Mouse (Mus musculus): ENCODE results near the gene Cldn7. TPM values are rescaled to one million over a fixed set of nuclear protein-coding genes. Genes with fewer than 3 reads are reported as not detected.
"Not testable (repeated sequence)": the region's sequence is repeated elsewhere in the genome, so short reads cannot be mapped to it uniquely, and the experiment has no call there.

Gene Cldn7
- polyA plus RNA-seq, 1 experiment from 2014 or later = 0.32 TPM

- 1% methylated on average over 49 of the region's 65 CpGs for WGBS
- H3K4me2 ChIP-seq (replicated peaks) = peak overlapping the region; percentile 97
- no peaks in the 10 kb centered on the region for H3K9me3 ChIP-seq (ENCODE audit: control insufficient read depth, low read length)
- H3K4me1 ChIP-seq (replicated peaks; ENCODE audit: control insufficient read depth, insufficient read depth, low read length) = peaks cover 22% of the 10 kb centered on the region
- peaks cover 39% of the 10 kb centered on the region for H3K36me3 ChIP-seq (replicated peaks; ENCODE audit: control insufficient read depth, insufficient read depth)
- H3K27ac ChIP-seq = peak overlapping the region; percentile 94
- H3K4me3 ChIP-seq (replicated peaks; ENCODE audit: low read length) = peak overlapping the region; percentile 93
- no peak; the same call in none of the 2 replicates for ATAC-seq (ENCODE audit: low FRiP score)
- H3K9ac ChIP-seq = peak overlapping the region; percentile 92
- no peak for DNase-seq (ENCODE audit: low spot score)
- H3K27me3 ChIP-seq (ENCODE audit: control insufficient read depth, insufficient read depth, low read length) = no peaks in the 10 kb centered on the region
These were observed 44.1 kb upstream of the Cldn7 start for GRCm38 (mm10) chr11:69920266-69921031.

- ATAC-seq (ENCODE audit: low FRiP score) (peak; percentile 96), DNase-seq (ENCODE audit: low spot score) (peak; percentile 100)
- Histone ChIP-seq H3K27me3 (ENCODE audit: control insufficient read depth, insufficient read depth, low read length) (no peaks in the 10 kb centered on the region), H3K36me3 (replicated peaks; ENCODE audit: control insufficient read depth, insufficient read depth) (peaks cover 30% of the 10 kb centered on the region), H3K27ac (peak within 1 kb of the TSS; percentile 94), H3K4me2 (replicated peaks) (peak within 1 kb of the TSS; percentile 97), H3K9me3 (ENCODE audit: control insufficient read depth, low read length) (no peaks in the 10 kb centered on the region), H3K4me3 (replicated peaks; ENCODE audit: low read length) (peak within 1 kb of the TSS; percentile 93), H3K9ac (peak within 1 kb of the TSS; percentile 92), H3K4me1 (replicated peaks; ENCODE audit: control insufficient read depth, insufficient read depth, low read length) (peaks cover 22% of the 10 kb centered on the region)
- WGBS = under 1% methylated on average over 69 of the region's 78 CpGs
These were observed 43.2 kb upstream of the Cldn7 start, which contains the start of gene Eif5a for GRCm38 (mm10) chr11:69921114-69922011. Gene Eif5a, minus strand, starts transcription at chr11:69921958.

GRCm38 (mm10) chr11:69922012-69922756 lies 42.4 kb upstream of the Cldn7 start:
- ATAC-seq (ENCODE audit: low FRiP score) = no peak

GRCm38 (mm10) chr11:69922796-69923195 lies 41.8 kb upstream of the Cldn7 start:
- H3K4me2 ChIP-seq (replicated peaks) = peak overlapping the region; percentile 68; the same call in 1 of the 2 replicates
- WGBS = 68% methylated on average over 3 of the region's 3 CpGs
- peak overlapping the region; percentile 62; the same call in 1 of the 2 replicates for H3K9ac ChIP-seq
- H3K9me3 ChIP-seq (ENCODE audit: control insufficient read depth, low read length) = no peaks in the 10 kb centered on the region
- DNase-seq (ENCODE audit: low spot score) = no peak
- no peaks in the 10 kb centered on the region for H3K27me3 ChIP-seq (ENCODE audit: control insufficient read depth, insufficient read depth, low read length)
- H3K27ac ChIP-seq = no peak overlapping the region
- ATAC-seq (ENCODE audit: low FRiP score) = no peak
- peaks cover 16% of the 10 kb centered on the region for H3K36me3 ChIP-seq (replicated peaks; ENCODE audit: control insufficient read depth, insufficient read depth)
- H3K4me1 ChIP-seq (replicated peaks; ENCODE audit: control insufficient read depth, insufficient read depth, low read length) = peaks cover 22% of the 10 kb centered on the region
- no peak overlapping the region for H3K4me3 ChIP-seq (replicated peaks; ENCODE audit: low read length)

More at GRCm38 (mm10) chr11:69922012-69922756, 42.4 kb upstream of the Cldn7 start:
- Histone ChIP-seq H3K4me1 (replicated peaks; ENCODE audit: control insufficient read depth, insufficient read depth, low read length) (peaks cover 22% of the 10 kb centered on the region), H3K27me3 (ENCODE audit: control insufficient read depth, insufficient read depth, low read length) (no peaks in the 10 kb centered on the region), H3K4me2 (replicated peaks) (peak overlapping the region; percentile 68), H3K9me3 (ENCODE audit: control insufficient read depth, low read length) (no peaks in the 10 kb centered on the region), H3K27ac (peak overlapping the region; percentile 92), H3K4me3 (replicated peaks; ENCODE audit: low read length) (peak overlapping the region; percentile 93), H3K36me3 (replicated peaks; ENCODE audit: control insufficient read depth, insufficient read depth) (peaks cover 22% of the 10 kb centered on the region), H3K9ac (peak overlapping the region; percentile 62)
- DNase-seq (ENCODE audit: low spot score) = no peak
- WGBS = 4% methylated on average over 12 of the region's 12 CpGs

GRCm38 (mm10) chr11:69927501-69927900 lies 37.1 kb upstream of the Cldn7 start:
- H3K9me3 ChIP-seq (ENCODE audit: control insufficient read depth, low read length) = no peaks in the 10 kb centered on the region
- DNase-seq (ENCODE audit: low spot score) = no peak
- H3K36me3 ChIP-seq (replicated peaks; ENCODE audit: control insufficient read depth, insufficient read depth) = no peaks in the 10 kb centered on the region
- no peak for ATAC-seq (ENCODE audit: low FRiP score)
- 96% methylated on average over 2 of the region's 2 CpGs for WGBS
- H3K27ac ChIP-seq = no peak overlapping the region
- H3K4me3 ChIP-seq (replicated peaks; ENCODE audit: low read length) = no peak overlapping the region
- no peak overlapping the region for H3K4me2 ChIP-seq (replicated peaks)
- H3K27me3 ChIP-seq (ENCODE audit: control insufficient read depth, insufficient read depth, low read length) = no peaks in the 10 kb centered on the region
- H3K9ac ChIP-seq = no peak overlapping the region
- peaks cover 3% of the 10 kb centered on the region; the same call in 1 of the 2 replicates for H3K4me1 ChIP-seq (replicated peaks; ENCODE audit: control insufficient read depth, insufficient read depth, low read length)

GRCm38 (mm10) chr11:69929712-69930111 lies 34.9 kb upstream of the Cldn7 start:
- H3K4me3 ChIP-seq (replicated peaks; ENCODE audit: low read length) = no peak overlapping the region
- no peaks in the 10 kb centered on the region for H3K36me3 ChIP-seq (replicated peaks; ENCODE audit: control insufficient read depth, insufficient read depth)
- H3K9ac ChIP-seq = no peak overlapping the region
- DNase-seq (ENCODE audit: low spot score) = no peak
- 83% methylated on average over 4 of the region's 4 CpGs for WGBS
- peaks cover 4% of the 10 kb centered on the region; the same call in 1 of the 2 replicates for H3K27me3 ChIP-seq (ENCODE audit: control insufficient read depth, insufficient read depth, low read length)
- no peaks in the 10 kb centered on the region for H3K9me3 ChIP-seq (ENCODE audit: control insufficient read depth, low read length)
- H3K4me1 ChIP-seq (replicated peaks; ENCODE audit: control insufficient read depth, insufficient read depth, low read length) = no peaks in the 10 kb centered on the region
- H3K27ac ChIP-seq = no peak overlapping the region
- no peak overlapping the region for H3K4me2 ChIP-seq (replicated peaks)
- no peak for ATAC-seq (ENCODE audit: low FRiP score)

GRCm38 (mm10) chr11:69930176-69930575 lies 34.4 kb upstream of the Cldn7 start:
- not testable (repeated sequence) for ATAC-seq (ENCODE audit: low FRiP score); H3K9me3 ChIP-seq (ENCODE audit: control insufficient read depth, low read length); H3K27ac ChIP-seq; H3K36me3 ChIP-seq (replicated peaks; ENCODE audit: control insufficient read depth, insufficient read depth); H3K27me3 ChIP-seq (ENCODE audit: control insufficient read depth, insufficient read depth, low read length); H3K4me3 ChIP-seq (replicated peaks; ENCODE audit: low read length); H3K9ac ChIP-seq; H3K4me1 ChIP-seq (replicated peaks; ENCODE audit: control insufficient read depth, insufficient read depth, low read length); H3K4me2 ChIP-seq (replicated peaks); DNase-seq (ENCODE audit: low spot score)
- WGBS = 89% methylated on average over 8 of the region's 8 CpGs

GRCm38 (mm10) chr11:69930967-69931537 lies 33.5 kb upstream of the Cldn7 start:
- Histone ChIP-seq H3K4me3 (replicated peaks; ENCODE audit: low read length) (no peak overlapping the region), H3K4me2 (replicated peaks) (no peak overlapping the region)
- 68% methylated on average over 3 of the region's 3 CpGs for WGBS

More at GRCm38 (mm10) chr11:69930967-69931537, 33.5 kb upstream of the Cldn7 start:
- Histone ChIP-seq H3K27me3 (ENCODE audit: control insufficient read depth, insufficient read depth, low read length) (peaks cover 10% of the 10 kb centered on the region; the same call in 1 of the 2 replicates), H3K9me3 (ENCODE audit: control insufficient read depth, low read length) (no peaks in the 10 kb centered on the region), H3K9ac (no peak overlapping the region), H3K4me1 (replicated peaks; ENCODE audit: control insufficient read depth, insufficient read depth, low read length) (no peaks in the 10 kb centered on the region; the same call in 1 of the 2 replicates), H3K36me3 (replicated peaks; ENCODE audit: control insufficient read depth, insufficient read depth) (no peaks in the 10 kb centered on the region), H3K27ac (no peak overlapping the region)
- DNase-seq (ENCODE audit: low spot score) = no peak
- ATAC-seq (ENCODE audit: low FRiP score) = no peak

Measured in hindbrain, embryonic 14.5 days (tissue).